Mouse (Mus musculus) liver, adult 2 months (tissue): ENCODE results near the gene Armt1. TPM values are rescaled to one million over a fixed set of nuclear protein-coding genes. Genes with fewer than 3 reads are reported as not detected.
A peak's percentile ranks its signal among the peaks of the same experiment; 100 is the strongest.

ENCODE experiments used
- DNase-seq: peaks from one replicate; pipeline ENCODE4 v3.0.0-alpha.2; 2011; ENCODE audit warnings: low read depth, low spot score; ENCODE audit errors: extremely low read depth
- H3K27ac ChIP-seq: fragments of 200-500 bp; replicated peaks from 2 replicates; pipeline ENCODE4 v1.5.1; 2012; ENCODE audit warnings: low read depth, mild to moderate bottlenecking, control low read depth, inconsistent platforms, low read length; ENCODE audit not compliant: insufficient read depth
- H3K27me3 ChIP-seq: fragments of 200-500 bp; 2 replicates; pipeline ENCODE4 v1.6.1; 2012; ENCODE audit warnings: mild to moderate bottlenecking, moderate library complexity, low read length, inconsistent platforms; ENCODE audit not compliant: control insufficient read depth, insufficient read depth
- H3K36me3 ChIP-seq: fragments of 200-500 bp; 2 replicates; pipeline ENCODE4 v1.6.1; 2012; ENCODE audit warnings: low read length, inconsistent platforms; ENCODE audit not compliant: control insufficient read depth, insufficient read depth
- H3K4me1 ChIP-seq: fragments of 200-500 bp; 2 replicates; pipeline ENCODE4 v1.6.1; 2011; ENCODE audit warnings: low read length; ENCODE audit not compliant: control insufficient read depth, insufficient read depth
- H3K4me3 ChIP-seq: fragments of 200-500 bp; 2 replicates; pipeline ENCODE4 v1.5.1; 2011; ENCODE audit warnings: low read depth, mild to moderate bottlenecking, control low read depth, low read length, moderate library complexity; ENCODE audit not compliant: insufficient read depth
- H3K79me2 ChIP-seq: fragments of 200-500 bp; 2 replicates; pipeline ENCODE4 v1.6.1; 2012; ENCODE audit warnings: inconsistent platforms, mild to moderate bottlenecking, low read length, moderate library complexity; ENCODE audit not compliant: control insufficient read depth, insufficient read depth
- H3K9ac ChIP-seq: fragments of 200-500 bp; 2 replicates; pipeline ENCODE4 v1.6.1; 2012; ENCODE audit warnings: low read depth, mild to moderate bottlenecking, control low read depth, inconsistent platforms, low read length
- CTCF ChIP-seq: fragments of 200-500 bp; IDR thresholded peaks from 2 replicates; pipeline ENCODE4 v1.5.1; 2011; ENCODE audit warnings: low read depth, low read length, control low read depth
- POLR2A ChIP-seq: fragments of 200-500 bp; IDR thresholded peaks from 2 replicates; pipeline ENCODE4 v1.6.1; 2011; ENCODE audit warnings: low read length, control low read depth; ENCODE audit not compliant: insufficient read depth; ENCODE audit errors: extremely low read depth
- WGBS: fragments of 180-500 bp; shearing (Covaris S2); methylation state at CpG from one replicate; pipeline ENCODE4 v1.1.7; 2018; 5-methylcytosine and 5-hydroxymethylcytosine counted together
- polyA plus RNA-seq: library from polyadenylated mRNA; depleted of rRNA; stranded (reverse); fragments of >200 nt; gene quantifications from 2 replicates; pipeline ENCODE4 v1.2.3, GENCODE M21; 2012
- total RNA-seq: library from RNA; depleted of rRNA; stranded (reverse); fragments of >200 nt; gene quantifications from 2 replicates; pipeline ENCODE4 v1.2.3, GENCODE M21; 2014

Armt1 gene
- total and polyA plus RNA-seq, 2 experiments = 9.0 to 9.9 TPM

- Histone ChIP-seq H3K27ac (peak overlapping the region; percentile 21; the same call in 1 of the 2 replicates), H3K9ac (peak overlapping the region; percentile 55), H3K27me3 (no peaks in the 10 kb centered on the region), H3K4me1 (peaks cover 33% of the 10 kb centered on the region), H3K79me2 (peaks cover 33% of the 10 kb centered on the region; the same call in 1 of the 2 replicates), H3K4me3 (peak overlapping the region; percentile 26; the same call in 1 of the 2 replicates), H3K36me3 (peaks cover 3% of the 10 kb centered on the region; the same call in 1 of the 2 replicates)
- WGBS = 3% methylated on average over 10 of the region's 10 CpGs
- TF ChIP-seq CTCF (no peak), POLR2A (no peak)
- peak; percentile 51 for DNase-seq
Measured at GRCm38 (mm10) chr10:4389036-4389435, 43.2 kb upstream of the Armt1 start.

- 37% methylated on average over 5 of the region's 5 CpGs for WGBS
- peaks cover 35% of the 10 kb centered on the region for H3K4me1 ChIP-seq
- no peak overlapping the region for H3K9ac ChIP-seq
- H3K4me3 ChIP-seq = no peak overlapping the region
- H3K36me3 ChIP-seq = peaks cover 3% of the 10 kb centered on the region; the same call in 1 of the 2 replicates
- H3K27ac ChIP-seq = no peak overlapping the region; the same call in 1 of the 2 replicates
- no peaks in the 10 kb centered on the region for H3K27me3 ChIP-seq
- peaks cover 34% of the 10 kb centered on the region; the same call in 1 of the 2 replicates for H3K79me2 ChIP-seq
- no peak for TF ChIP-seq CTCF
- no peak for TF ChIP-seq POLR2A
- no peak for DNase-seq
Measured at GRCm38 (mm10) chr10:4389461-4390112, 42.7 kb upstream of the Armt1 start.

GRCm38 (mm10) chr10:4390550-4390949 lies 41.7 kb upstream of the Armt1 start:
- 32% methylated on average over 2 of the region's 2 CpGs for WGBS
- Histone ChIP-seq H3K9ac (no peak overlapping the region), H3K36me3 (peaks cover 3% of the 10 kb centered on the region), H3K27ac (0 out of 2 replicates have a peak overlapping the region, but pooled peaks have one; percentile 35), H3K4me1 (peaks cover 36% of the 10 kb centered on the region), H3K27me3 (no peaks in the 10 kb centered on the region), H3K79me2 (peaks cover 38% of the 10 kb centered on the region; the same call in 1 of the 2 replicates), H3K4me3 (no peak overlapping the region)
- peak; percentile 35 for DNase-seq
- TF ChIP-seq POLR2A (no peak), CTCF (no peak)

GRCm38 (mm10) chr10:4391076-4391475 lies 41.2 kb upstream of the Armt1 start:
- H3K36me3 ChIP-seq = peaks cover 3% of the 10 kb centered on the region
- no peaks in the 10 kb centered on the region for H3K27me3 ChIP-seq
- H3K4me3 ChIP-seq = no peak overlapping the region
- peaks cover 33% of the 10 kb centered on the region for H3K4me1 ChIP-seq
- TF ChIP-seq CTCF = no peak
- TF ChIP-seq POLR2A = no peak
- H3K79me2 ChIP-seq = peaks cover 42% of the 10 kb centered on the region; the same call in 1 of the 2 replicates
- no peak for DNase-seq
- no peak overlapping the region for H3K9ac ChIP-seq
- 47% methylated on average over 5 of the region's 5 CpGs for WGBS
- no peak overlapping the region for H3K27ac ChIP-seq

- Histone ChIP-seq H3K4me1 (peaks cover 33% of the 10 kb centered on the region), H3K9ac (peak overlapping the region; percentile 28; the same call in 1 of the 2 replicates), H3K27me3 (no peaks in the 10 kb centered on the region), H3K4me3 (no peak overlapping the region), H3K79me2 (peaks cover 42% of the 10 kb centered on the region; the same call in 1 of the 2 replicates), H3K27ac (peak overlapping the region; percentile 30; the same call in 1 of the 2 replicates), H3K36me3 (peaks cover 3% of the 10 kb centered on the region)
- TF ChIP-seq POLR2A = no peak
- TF ChIP-seq CTCF = peak; percentile 83
- 14% methylated on average over 6 of the region's 6 CpGs for WGBS
- DNase-seq = peak; percentile 39
Measured at GRCm38 (mm10) chr10:4391851-4392250, 40.4 kb upstream of the Armt1 start.

GRCm38 (mm10) chr10:4395321-4395720 lies 36.9 kb upstream of the Armt1 start:
- no peak for DNase-seq
- Histone ChIP-seq H3K79me2 (peaks cover 34% of the 10 kb centered on the region; the same call in 1 of the 2 replicates), H3K27me3 (no peaks in the 10 kb centered on the region), H3K4me3 (no peak overlapping the region), H3K4me1 (peaks cover 22% of the 10 kb centered on the region), H3K9ac (no peak overlapping the region), H3K36me3 (peaks cover 5% of the 10 kb centered on the region), H3K27ac (no peak overlapping the region)
- TF ChIP-seq POLR2A (no peak), CTCF (no peak)
- 81% methylated on average over 3 of the region's 3 CpGs for WGBS
